Mouse (Mus musculus): ENCODE measurements around the gene Tbc1d16. TPM values are rescaled to one million over a fixed set of nuclear protein-coding genes. Genes with fewer than 3 reads are reported as not detected.

Gene Tbc1d16
- 1.0 TPM for polyA plus RNA-seq (2014; fragmentation: Illumina TruSeq; extraction: RNeasy Lipid Tissue Mini Kit (QIAGEN cat#74804); ENCODE audit: low replicate concordance)

DNA sequence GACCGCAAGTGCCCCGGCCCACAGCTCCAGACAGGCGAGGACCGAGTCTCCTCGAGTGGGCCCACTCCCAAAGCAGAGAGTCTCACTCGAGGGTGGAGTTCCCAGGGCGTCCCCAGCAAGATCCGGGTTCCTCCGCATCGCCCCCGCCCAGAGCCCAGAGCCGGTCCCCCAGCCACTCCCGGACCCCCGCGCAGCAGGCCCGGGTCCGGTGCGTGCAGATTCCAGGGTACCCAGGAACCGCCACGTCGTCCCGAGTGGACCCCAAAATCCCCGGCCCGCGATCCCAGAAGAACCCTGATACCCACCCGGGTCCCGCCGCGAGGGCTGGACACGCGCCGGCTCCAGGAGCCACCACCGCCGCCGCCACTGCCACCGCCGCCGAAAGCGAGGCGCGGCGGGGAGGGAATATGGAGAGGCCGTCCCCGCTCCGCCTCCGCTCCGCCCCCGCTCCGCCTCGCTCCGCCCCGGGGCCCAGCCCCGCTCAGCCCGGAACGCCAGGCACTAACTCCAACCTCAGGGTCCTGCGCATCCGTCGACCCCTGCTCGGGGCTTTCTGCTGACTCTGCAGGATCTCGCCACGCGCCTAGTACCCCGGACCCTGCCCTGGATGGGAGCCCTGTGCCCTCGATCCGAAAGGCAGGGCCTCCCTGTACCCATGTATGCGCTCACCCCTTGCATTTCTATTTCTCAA, at the start of gene Tbc1d16, which contains the start of gene Ccdc40:
TSS of gene Tbc1d16 (minus strand) at position 409 of the 691 bp plus-strand sequence.
TSS of gene Ccdc40 (plus strand) at position 482 of the 691 bp plus-strand sequence.

GRCm38 (mm10) chr11:119267768-119268556, 39.7 kb upstream of the Tbc1d16 start, which contains the start of gene Gaa:
Gene Gaa, plus strand, starts transcription at chr11:119267887.

Other genes with a start within 250 kb of the Tbc1d16 start
- gene Enpp7, start 240.3 kb downstream of the Tbc1d16 start, polyA plus RNA-seq (2014; fragmentation: Illumina TruSeq; extraction: RNeasy Lipid Tissue Mini Kit (QIAGEN cat#74804); ENCODE audit: low replicate concordance), result 1.9 TPM
- gene Cbx2, start 205.5 kb downstream of the Tbc1d16 start, polyA plus RNA-seq (2014; fragmentation: Illumina TruSeq; extraction: RNeasy Lipid Tissue Mini Kit (QIAGEN cat#74804); ENCODE audit: low replicate concordance), result 0.22 TPM
- gene Cbx8, start 187.5 kb downstream of the Tbc1d16 start, polyA plus RNA-seq (2014; fragmentation: Illumina TruSeq; extraction: RNeasy Lipid Tissue Mini Kit (QIAGEN cat#74804); ENCODE audit: low replicate concordance), result 1.0 TPM
- 3.2 TPM for gene Cbx4, start 142.3 kb downstream of the Tbc1d16 start, polyA plus RNA-seq (2014; fragmentation: Illumina TruSeq; extraction: RNeasy Lipid Tissue Mini Kit (QIAGEN cat#74804); ENCODE audit: low replicate concordance)
- gene Ccdc40, start 73 bp upstream of the Tbc1d16 start, polyA plus RNA-seq (2014; fragmentation: Illumina TruSeq; extraction: RNeasy Lipid Tissue Mini Kit (QIAGEN cat#74804); ENCODE audit: low replicate concordance), result not detected
- not detected for gene Gaa, start 39.4 kb upstream of the Tbc1d16 start, polyA plus RNA-seq (2014; fragmentation: Illumina TruSeq; extraction: RNeasy Lipid Tissue Mini Kit (QIAGEN cat#74804); ENCODE audit: low replicate concordance)
- 31.3 TPM for gene Eif4a3, start 71.6 kb upstream of the Tbc1d16 start, polyA plus RNA-seq (2014; fragmentation: Illumina TruSeq; extraction: RNeasy Lipid Tissue Mini Kit (QIAGEN cat#74804); ENCODE audit: low replicate concordance)
- gene Card14, start 79.3 kb upstream of the Tbc1d16 start, polyA plus RNA-seq (2014; fragmentation: Illumina TruSeq; extraction: RNeasy Lipid Tissue Mini Kit (QIAGEN cat#74804); ENCODE audit: low replicate concordance), result not detected
- 0.74 TPM for gene Sgsh, start 127.0 kb upstream of the Tbc1d16 start, polyA plus RNA-seq (2014; fragmentation: Illumina TruSeq; extraction: RNeasy Lipid Tissue Mini Kit (QIAGEN cat#74804); ENCODE audit: low replicate concordance)
- gene Slc26a11, start 127.1 kb upstream of the Tbc1d16 start, polyA plus RNA-seq (2014; fragmentation: Illumina TruSeq; extraction: RNeasy Lipid Tissue Mini Kit (QIAGEN cat#74804); ENCODE audit: low replicate concordance), result 1.4 TPM
- 115 TPM for gene Rnf213, start 164.6 kb upstream of the Tbc1d16 start, polyA plus RNA-seq (2014; fragmentation: Illumina TruSeq; extraction: RNeasy Lipid Tissue Mini Kit (QIAGEN cat#74804); ENCODE audit: low replicate concordance)